Mouse (Mus musculus) kidney, adult 11 months (tissue): ENCODE data around the gene Cox15.
A peak's percentile ranks its signal among the peaks of the same experiment; 100 is the strongest.

Experiments used
- DNase-seq: peaks from one replicate; pipeline ENCODE4 v3.0.0; 2022

The Cox15 gene

DNA sequence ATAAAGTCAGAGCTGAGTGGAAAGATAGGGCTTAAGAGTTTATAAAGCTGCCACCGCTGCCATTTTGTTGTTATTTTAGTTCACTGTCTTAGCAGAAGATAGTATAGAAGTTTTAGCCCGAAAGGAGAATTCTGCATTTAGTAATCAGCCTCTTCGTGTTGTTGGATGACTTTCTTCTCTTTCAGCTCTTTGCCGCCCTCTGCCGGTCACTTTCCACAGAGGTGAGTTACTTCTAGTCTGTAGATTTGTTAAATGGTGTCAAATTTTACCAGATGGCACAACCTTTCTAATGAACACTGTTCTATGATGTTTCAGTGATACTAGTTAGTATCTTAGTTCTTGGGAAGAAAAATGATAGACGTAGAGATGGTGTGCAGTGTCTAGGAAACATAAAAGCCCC lies 7.7 kb upstream of the Cox15 start:
- DNase-seq: peak; percentile 46

GRCm38 (mm10) chr19:43754872-43755271 lies 2.1 kb upstream of the Cox15 start:
- DNase-seq: no peak

GRCm38 (mm10) chr19:43754237-43754636 lies 1.4 kb upstream of the Cox15 start:
- DNase-seq: no peak

GRCm38 (mm10) chr19:43753226-43753835 lies 531 bp upstream of the Cox15 start:
- peak; percentile 92 for DNase-seq

- DNase-seq: no peak
These were observed 2.8 kb downstream of the Cox15 start for GRCm38 (mm10) chr19:43750008-43750407.

- DNase-seq: no peak
These were observed 4.9 kb downstream of the Cox15 start for GRCm38 (mm10) chr19:43747877-43748276.

DNA sequence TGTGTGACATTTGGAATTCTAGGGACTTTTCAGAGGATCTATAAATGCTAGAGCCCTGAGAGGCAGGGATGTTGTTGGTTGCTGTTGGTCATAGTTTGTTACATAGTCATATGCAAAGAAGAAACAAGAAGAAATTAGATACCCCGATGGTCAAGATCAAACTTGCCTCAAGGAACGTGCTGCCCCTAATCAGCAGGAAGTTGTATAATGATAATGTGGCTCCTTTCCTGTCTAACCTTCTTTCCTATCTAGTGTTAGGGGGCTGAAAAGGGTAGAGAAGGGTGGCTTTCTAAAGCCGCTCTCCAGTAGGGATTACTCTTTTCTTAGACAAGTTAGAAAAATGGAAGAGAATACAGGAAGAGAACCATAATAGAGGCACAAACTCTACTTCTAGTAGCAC lies 7.1 kb downstream of the Cox15 start:
- DNase-seq: no peak

DNA sequence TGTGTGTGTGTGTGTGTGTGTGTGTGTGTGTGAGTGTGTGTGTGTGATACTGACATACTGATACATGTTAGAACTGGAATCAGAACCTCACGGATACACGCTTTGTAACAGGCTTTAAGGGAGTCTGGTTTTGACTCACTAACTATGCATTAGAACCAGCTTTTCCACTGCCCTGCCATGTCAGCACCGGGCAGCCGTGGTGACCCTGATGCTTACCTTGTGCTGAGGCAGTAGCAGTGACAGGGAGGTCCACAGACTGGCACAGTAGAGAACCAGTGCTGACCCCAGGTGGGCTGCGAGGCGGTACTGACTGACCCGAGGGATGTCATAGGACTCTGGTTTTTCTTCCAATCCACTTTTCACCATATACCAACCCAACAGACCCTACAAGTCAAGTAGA lies 9.4 kb downstream of the Cox15 start:
- DNase-seq: no peak

- DNase-seq: no peak
These were observed 14.4 kb downstream of the Cox15 start for GRCm38 (mm10) chr19:43738409-43738808.

- DNase-seq: no peak
These were observed 21.6 kb downstream of the Cox15 start for GRCm38 (mm10) chr19:43731157-43731556.

- DNase-seq: no peak
These were observed 22.8 kb downstream of the Cox15 start for GRCm38 (mm10) chr19:43730037-43730428.

DNA sequence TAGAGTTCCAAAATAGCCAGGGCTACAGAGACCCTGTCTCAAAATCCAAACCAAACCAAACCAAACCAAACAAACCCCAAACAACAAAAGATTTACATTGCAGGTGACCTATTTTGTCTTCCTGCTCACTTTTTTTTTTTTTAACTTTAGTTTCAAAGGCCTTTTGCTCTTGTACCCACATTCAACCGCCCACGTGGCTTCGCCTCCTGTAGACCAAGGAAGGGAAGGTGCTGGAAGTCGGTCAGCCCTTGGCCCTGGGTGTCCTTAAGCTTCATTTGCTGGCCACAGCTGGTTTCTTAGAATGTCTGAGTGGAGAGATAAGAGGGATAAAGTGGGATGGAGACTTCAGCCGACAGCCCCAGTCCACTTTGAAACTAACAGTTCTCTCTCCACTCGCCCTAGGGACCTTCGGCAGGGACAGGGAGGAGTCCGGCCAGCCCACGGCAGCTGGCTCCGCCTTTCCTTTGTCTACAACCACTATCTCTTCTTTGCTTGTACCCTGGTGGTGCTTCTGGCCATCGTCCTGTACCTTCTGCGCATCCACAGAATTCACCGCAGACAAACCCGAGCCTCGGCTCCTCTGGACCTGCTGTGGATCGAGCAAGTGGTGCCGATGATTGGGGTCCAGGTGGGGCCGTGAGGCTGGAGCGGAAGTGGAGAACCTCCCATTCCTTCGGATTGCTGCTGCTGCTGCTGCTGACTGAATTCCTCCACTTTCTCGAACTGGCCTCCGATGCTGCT lies 23.3 kb downstream of the Cox15 start:
- no peak for DNase-seq

GRCm38 (mm10) chr19:43726510-43727146 lies 26.2 kb downstream of the Cox15 start:
- no peak for DNase-seq

GRCm38 (mm10) chr19:43724821-43725220 lies 28.0 kb downstream of the Cox15 start:
- DNase-seq: no peak

DNA sequence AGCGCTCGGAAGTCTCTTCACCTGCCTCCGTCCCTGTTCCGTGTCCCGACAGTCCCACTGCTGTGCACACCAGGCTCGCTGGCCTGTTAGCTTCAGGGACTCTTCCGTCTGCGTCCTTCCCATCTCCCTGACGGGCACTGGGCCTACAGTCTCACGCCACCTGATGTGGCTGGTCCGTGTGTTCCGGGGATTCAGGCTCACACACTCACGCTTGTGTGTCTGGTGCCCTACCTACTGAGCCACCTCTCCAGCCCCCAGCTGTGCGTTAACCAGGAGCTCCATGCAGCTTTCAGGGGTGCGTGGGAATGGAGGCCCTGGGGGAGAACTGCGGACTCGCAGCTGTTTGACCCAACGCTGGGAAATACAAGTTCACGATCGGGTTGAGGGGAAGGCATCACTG lies 28.6 kb downstream of the Cox15 start:
- DNase-seq: no peak

DNA sequence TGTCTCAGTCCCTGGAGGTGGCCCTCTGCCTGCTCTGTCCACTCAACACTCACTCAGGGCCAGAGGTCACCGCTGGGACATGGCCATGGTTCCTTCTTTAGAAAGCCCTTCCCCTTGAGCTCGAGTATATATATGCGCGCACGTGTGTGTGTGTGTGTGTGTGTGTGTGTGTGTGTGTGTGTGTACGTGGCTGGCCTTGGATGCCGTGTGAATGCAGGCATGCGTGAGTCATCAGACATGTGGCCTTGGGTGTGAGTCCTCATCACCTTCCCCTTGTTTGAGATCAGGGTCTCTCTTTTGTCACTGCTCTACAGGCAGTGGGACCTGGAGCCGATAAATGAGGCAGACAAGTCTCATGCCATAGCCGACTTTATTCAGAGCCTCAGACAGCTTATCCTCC lies 29.3 kb downstream of the Cox15 start:
- DNase-seq: no peak

GRCm38 (mm10) chr19:43722891-43723290 lies 29.9 kb downstream of the Cox15 start:
- DNase-seq: no peak

GRCm38 (mm10) chr19:43720061-43720460 lies 32.7 kb downstream of the Cox15 start:
- no peak for DNase-seq

DNA sequence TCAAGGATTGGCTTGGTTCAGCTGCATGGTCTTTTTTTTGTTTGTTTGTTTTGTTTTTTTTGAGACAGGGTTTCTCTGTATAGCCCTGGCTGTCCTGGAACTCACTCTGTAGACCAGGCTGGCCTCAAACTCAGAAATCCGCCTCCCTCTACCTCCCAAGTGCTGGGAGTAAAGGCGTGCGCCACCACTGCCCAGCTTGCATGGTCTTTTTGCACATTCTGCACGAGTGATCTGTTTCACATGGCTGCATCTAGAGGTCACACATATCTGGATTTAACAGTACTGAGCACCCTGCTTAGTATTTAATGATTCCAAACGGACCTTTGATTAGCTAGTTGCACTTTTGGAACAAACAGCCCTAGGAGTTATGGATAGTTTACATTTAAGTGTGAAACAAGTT lies 40.8 kb downstream of the Cox15 start:
- peak; percentile 41 for DNase-seq

DNA sequence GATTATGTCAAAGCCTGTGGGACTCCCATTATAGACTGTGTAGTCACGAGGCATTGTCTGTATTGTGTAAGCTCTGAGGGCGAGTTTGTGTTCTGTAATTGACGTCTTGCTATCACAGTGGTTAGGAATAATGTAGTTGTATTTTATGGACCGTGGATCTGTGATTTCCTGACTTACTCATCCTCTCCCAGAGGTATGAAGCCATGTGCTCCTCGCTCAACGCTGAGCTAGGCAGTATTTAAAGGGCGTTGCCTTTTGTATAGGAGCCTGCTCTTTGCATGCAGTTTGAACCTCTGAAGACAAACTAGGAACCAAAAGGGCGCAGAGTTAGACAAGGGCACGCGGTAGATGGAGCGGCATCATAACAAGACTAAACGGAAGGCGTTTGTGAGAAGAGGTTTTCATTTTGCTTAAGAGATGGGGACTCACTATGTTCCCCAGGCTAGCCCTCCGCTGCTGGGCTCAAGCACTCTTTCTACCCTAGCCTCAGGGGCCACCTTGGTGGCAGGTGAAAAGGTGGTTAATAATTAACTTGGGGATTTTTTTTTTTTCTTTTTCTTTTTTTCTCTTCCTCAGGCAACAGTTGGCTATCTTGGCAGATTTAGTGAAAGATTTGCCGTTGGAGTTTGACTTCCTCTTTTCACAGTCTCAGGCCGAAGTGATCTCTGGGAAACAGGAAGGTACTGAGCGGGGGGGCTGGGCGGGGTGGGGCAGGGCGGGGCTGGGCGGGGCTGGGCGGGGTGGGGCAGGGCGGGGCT lies 41.5 kb downstream of the Cox15 start:
- peak; percentile 30 for DNase-seq

DNA sequence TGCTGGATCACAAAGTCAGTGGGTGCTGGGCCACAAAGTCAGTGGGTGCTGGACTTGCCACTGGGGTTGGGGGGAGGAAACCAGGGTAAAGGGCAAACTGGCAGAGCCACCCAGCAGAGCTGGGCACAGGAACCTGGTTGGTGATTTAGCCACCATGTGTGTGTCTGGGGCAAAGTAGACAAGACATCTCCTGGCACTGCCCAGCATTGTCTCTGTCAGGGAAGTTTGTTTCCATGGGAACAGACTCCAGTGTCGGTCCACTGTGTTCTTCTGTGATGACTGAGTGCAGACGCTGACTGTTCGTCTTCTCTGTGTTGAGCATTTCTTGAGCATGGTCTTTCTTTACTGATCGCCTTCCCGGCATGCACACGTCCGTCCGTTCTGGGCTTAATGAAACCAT lies 43.5 kb downstream of the Cox15 start:
- DNase-seq: no peak

DNA sequence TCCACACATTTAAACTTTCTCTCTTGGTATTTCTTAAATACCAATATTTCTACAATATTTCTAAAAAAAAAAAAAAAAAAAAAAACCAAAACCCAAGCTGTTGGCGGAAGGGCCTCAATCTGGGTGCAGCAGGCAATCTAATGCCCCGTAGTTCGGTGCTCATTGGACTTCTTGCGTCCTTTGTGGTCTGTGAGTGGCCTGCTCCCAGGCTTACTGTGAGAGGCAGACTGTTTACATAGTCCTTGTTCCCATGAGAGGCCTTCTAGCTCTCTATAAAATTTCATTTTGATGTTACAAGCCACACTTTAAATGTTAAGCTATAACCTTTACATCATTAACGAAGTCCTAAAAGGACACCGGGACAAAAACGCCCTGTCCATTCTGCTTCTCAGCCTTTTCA lies 44.6 kb downstream of the Cox15 start:
- DNase-seq: no peak

DNA sequence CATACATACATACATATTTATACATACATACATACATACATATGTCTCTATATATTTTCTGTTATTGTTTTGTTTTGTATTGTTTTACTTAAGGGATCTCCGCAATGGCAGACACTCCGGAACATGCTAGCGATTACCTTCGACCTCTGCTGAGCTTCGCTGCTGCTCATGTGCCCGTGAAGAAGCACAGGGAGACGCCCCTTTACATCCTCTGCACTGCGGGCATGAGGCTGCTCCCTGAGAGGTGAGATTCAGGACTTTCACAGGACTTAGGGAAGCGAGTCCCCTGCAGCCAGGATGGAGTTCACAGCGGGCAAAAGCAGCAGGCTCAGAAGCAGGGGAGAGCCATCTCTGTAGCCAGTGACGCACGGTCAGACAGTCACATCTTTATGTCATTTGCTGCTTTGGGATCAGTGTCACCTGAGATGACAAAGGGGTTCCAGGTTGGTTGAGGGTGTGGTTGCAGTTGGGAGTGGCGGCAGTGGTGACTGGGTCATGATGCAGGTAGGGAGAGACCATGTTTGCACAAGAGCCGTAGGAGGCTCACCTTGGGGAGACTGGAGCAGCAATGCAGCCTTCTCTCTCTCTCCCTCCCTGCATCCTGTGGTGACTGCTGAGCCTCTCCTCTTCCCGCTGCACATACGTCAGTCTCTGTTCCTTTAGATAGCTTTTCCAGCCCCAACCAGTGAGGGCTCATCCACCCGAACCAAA lies 47.9 kb downstream of the Cox15 start:
- no peak for DNase-seq
